Mouse (Mus musculus) embryonic fibroblast, embryonic 13.5 days (primary cell): ENCODE measurements around the gene Slc7a15.

ENCODE experiments used
- CTCF ChIP-seq: IDR thresholded peaks from 2 replicates; pipeline ENCODE4 v1.5.1; 2011; ENCODE audit warnings: mild to moderate bottlenecking, control low read depth, low read length, moderate library complexity, borderline replicate concordance; ENCODE audit not compliant: insufficient read depth
- POLR2A ChIP-seq: IDR thresholded peaks from 2 replicates; pipeline ENCODE4 v1.6.1; 2011; ENCODE audit warnings: low read depth, mild to moderate bottlenecking, control low read depth, low read length, moderate library complexity

DNA sequence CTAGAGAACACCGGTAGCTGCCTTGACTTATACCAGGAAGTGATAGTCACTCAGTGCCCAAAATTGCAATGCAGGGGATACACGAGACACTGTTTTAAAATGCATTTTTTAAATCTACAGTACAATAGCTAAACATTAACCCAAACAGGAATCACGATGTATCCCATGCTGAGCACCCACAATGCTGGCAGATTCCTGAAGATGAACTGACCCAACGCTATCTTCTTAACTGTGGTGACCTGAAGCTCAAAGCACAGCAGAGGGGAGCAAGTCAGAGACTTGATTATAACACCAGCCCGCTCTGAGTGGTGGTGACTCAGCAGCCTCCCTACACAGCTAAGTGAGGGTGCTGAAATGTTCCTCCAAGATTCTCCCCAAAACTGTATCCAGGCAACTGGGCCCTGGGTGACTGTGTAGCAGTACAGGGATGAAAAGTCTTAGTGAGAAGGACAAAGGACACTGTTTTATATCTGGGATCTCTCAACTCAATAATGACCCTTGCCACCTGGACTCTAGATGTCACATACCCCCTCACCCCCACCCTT, 53.7 kb downstream of the Slc7a15 start:
- no peak for TF ChIP-seq POLR2A
- TF ChIP-seq CTCF: no peak
